Mouse (Mus musculus) spleen, postnatal 0 days (tissue): ENCODE data around the gene Adm. TPM values are rescaled to one million over a fixed set of nuclear protein-coding genes. Genes with fewer than 3 reads are reported as not detected.

ENCODE experiments used
- polyA plus RNA-seq: library from polyadenylated mRNA; unstranded; fragments of >200 nt; fragmentation: Nextera tagmentation; extraction: Ambion mirVana; gene quantifications from 2 replicates; pipeline ENCODE4 v1.2.1, GENCODE M21; 2015

Gene Adm
- polyA plus RNA-seq: 2.2 and 3.0 TPM in 2 replicates

DNA sequence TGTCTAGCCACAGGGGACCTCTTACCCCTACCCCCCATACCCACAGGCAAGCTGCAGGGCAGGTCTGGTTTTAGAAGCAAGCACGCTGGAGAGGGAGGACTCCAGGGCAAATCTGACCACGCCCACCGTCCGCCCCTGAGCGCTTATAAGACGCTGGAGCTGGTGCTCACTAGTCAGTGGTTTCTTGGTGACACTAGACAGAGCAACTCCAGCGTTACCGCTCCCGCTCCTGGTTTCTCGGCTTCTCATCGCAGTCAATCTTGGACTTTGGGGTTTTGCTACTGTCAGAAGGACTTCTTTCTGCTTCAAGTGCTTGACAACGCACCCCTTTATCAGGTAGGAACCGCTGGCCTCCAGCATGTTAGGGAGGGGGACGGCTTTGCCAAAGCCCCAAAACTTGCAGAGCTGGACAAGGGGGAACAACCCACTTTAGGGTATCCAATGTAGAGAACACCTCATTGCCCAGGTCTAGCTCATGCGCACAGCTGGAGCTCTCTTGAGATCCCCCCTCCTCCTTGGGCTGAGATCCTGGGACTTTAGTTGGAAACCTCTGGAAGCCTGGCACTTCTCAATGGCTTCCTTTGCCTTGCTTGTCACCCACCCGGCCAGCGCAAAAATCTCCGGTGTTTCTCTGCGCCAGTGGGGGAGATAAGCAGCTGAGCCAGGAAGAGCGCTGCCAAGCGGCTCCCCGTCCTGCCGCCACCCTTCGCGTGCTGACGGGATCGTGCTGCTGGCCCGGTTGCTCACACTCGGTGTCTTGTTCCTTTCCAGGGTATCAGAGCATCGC lies at the start of gene Adm:
Gene Adm (plus strand): TSS at position 176 of the 787 bp plus-strand sequence.

GRCm38 (mm10) chr7:110614133-110615063 lies 13.1 kb upstream of the Adm start, which contains the start of gene Sbf2:
Sbf2 (minus strand) TSS chr7:110614922.

Other genes with a start within 250 kb of the Adm start
- gene Sbf2, start 12.7 kb upstream of the Adm start, polyA plus RNA-seq: 7.0 and 10.3 TPM in 2 replicates
- 40.3 and 46.0 TPM in 2 replicates for gene Ampd3, start 140.5 kb downstream of the Adm start, polyA plus RNA-seq
- 25.9 and 27.7 TPM in 2 replicates for gene Rnf141, start 216.8 kb downstream of the Adm start, polyA plus RNA-seq
- gene Lyve1, start 235.6 kb downstream of the Adm start, polyA plus RNA-seq: 3.2 and 3.8 TPM in 2 replicates